Mouse (Mus musculus) left cerebral cortex, postnatal 36 days (tissue): Measurements from ENCODE around the gene Icam5. TPM values are rescaled to one million over a fixed set of nuclear protein-coding genes. Genes with fewer than 3 reads are reported as not detected.
"Not testable (repeated sequence)": the region's sequence is repeated elsewhere in the genome, so short reads cannot be mapped to it uniquely, and the experiment has no call there.

Experiments
- DNase-seq, 2 experiments: peaks; one replicate each; pipeline ENCODE4 v3.0.0; 2021 to 2022; ENCODE audit warnings: low spot score in 2 of 2, mixed read lengths in 1 of 2
- intact Hi-C: fragments of 180-260 bp; cut with DNase I; formaldehyde crosslinking; loops from one replicate; pipeline ENCODE4 v1.15.1; 2025
- total RNA-seq, 2 experiments: library from RNA; stranded (reverse); gene quantifications; 2 replicates each; pipeline ENCODE4 v1.2.3; 2021

Gene Icam5
- total RNA-seq, 2 experiments from 2014 or later = 235 to 249 TPM

GRCm38 (mm10) chr9:21010939-21011541, 20.8 kb upstream of the Icam5 start:
- intact Hi-C loops = not testable (repeated sequence)

DNA sequence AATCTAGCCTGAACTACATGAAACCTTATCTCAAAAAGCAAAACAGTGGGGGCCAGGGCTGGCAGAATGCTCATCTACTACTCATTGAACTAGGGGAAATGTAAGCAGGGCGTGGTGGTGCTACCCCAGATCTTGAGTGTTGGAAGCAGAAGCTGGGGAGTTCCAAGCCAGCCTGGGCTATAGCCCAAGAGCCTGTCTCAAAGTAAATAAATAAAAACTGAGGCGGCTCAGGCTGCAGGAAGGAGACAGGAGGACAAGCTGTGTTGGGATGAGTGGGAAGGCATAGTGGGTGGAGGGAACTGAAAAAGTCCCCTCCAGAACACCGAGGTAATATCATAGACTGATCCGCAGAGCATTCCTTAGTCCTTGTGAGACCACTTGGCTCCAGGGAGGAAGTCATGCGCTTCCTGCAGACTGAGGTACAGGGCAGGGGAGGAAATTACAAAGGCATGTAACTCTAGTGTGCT, 20.0 kb upstream of the Icam5 start:
- intact Hi-C loops = no loop called here
- peak; percentile 22 to 31 for DNase-seq

More at GRCm38 (mm10) chr9:21010939-21011541, 20.8 kb upstream of the Icam5 start:
- DNase-seq = not testable (repeated sequence)

DNA sequence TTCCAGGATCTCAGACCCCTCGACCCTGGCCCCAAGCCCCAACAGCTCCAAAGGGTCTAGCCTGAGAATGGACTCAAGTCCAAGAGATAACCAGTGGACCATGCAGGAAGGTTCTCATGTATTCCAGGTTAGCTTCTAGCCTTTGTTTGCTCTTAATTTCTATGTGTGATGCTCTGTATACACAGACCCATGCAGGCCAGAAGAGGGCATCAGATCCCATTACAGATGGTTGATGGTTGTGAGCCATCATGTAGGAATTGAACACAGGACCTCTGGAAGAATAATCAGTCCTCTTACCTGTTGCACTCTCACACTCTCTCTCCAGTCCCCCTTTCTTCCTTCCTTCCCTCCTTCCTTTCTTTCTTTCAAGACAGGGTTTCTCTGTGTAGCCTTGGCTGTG, 19.5 kb upstream of the Icam5 start:
- no peak for DNase-seq
- intact Hi-C loops = no loop called here

- intact Hi-C loops = no loop called here
- peak; percentile 36 to 37 for DNase-seq
Observed at GRCm38 (mm10) chr9:21014691-21015570, 16.9 kb upstream of the Icam5 start.

GRCm38 (mm10) chr9:21015571-21016130, 16.2 kb upstream of the Icam5 start, which contains the start of gene Icam1:
Gene Icam1 (plus strand): TSS chr9:21015985.
- DNase-seq = peak in 1 of 2 experiments; percentile 27
- intact Hi-C loops = no loop called here

DNA sequence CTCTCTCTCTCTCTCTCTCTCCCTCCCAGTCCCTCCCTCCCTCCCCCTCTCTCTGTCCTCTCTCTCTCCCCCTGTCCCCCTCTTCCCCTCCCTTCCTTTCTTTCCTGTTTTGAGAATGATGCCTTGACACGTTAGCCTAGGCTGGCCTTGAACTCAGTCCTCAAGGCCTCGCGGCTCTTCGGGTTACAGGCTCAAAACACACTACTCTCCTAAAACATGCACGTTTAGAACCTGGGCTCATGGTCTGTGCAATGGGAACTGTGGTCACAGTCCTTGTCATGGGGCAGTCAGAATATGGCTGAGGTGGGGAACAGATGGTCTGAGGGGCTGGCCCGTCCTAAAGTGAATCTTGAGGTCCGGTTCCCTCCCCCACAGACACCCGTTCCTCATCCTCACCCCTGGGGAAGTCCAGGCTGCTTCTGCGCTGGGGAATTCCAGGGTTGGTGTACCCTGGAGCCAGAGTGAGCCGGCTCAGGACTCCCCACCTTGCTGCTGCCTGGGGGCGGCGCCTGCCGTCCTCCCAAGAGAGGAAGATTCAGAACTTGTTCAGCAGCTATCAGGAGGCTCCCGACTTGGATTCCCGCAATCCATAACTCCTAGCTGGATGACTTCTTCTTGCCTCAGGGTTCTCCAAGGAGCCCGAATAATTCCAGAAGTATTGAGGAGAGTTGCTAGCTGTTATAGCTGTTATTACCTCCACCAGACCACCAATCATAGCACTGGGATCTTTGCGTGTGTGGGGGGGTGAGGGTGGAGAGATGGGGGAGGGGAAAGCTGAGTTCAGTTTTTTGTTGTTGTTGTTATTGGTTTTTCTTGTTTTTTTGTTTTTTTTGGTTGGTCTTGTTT, 15.3 kb upstream of the Icam5 start:
- no peak for DNase-seq
- intact Hi-C loops = no loop called here

DNA sequence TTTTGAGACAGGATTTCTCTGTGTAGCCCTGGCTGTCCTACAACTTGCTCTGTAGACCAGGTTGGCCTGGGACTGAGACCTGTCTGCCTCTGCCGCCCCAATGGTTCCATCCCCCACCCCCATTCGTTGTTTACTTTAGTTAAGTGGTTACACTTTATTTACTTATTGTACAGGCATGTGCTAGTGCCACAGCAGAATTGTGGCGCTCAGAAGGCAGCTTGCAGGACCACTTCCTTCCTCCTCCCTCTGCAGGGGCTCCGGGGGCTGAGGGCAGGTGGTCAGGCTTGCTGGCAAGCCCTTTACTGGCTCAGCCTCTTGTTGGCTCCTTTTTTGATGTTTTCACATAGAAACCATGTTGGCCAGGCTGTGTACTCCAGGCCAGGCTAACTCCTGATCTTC, 14.7 kb upstream of the Icam5 start:
- intact Hi-C loops = no loop called here
- DNase-seq = no peak

DNA sequence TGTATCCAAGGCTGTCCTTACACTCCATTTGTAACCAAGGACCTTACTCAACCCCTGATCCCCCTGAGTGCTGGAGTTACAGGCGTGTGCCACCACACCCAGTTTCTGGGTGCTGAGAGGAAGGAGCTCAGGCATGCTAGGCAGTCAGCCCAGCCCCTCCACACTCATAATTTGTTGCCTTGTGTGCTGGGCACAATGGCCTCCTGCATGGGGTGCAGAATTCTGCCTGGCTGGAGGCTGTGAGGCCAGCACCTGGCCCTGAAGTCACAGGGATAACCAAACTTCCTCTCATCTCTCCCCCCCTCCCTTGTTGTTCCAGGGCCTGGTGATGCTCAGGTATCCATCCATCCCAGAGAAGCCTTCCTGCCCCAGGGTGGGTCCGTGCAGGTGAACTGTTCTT, 13.3 kb upstream of the Icam5 start:
- intact Hi-C loops = no loop called here
- DNase-seq = no peak

- DNase-seq = no peak
- intact Hi-C loops = no loop called here
Observed at GRCm38 (mm10) chr9:21021363-21021762, 10.5 kb upstream of the Icam5 start.

DNA sequence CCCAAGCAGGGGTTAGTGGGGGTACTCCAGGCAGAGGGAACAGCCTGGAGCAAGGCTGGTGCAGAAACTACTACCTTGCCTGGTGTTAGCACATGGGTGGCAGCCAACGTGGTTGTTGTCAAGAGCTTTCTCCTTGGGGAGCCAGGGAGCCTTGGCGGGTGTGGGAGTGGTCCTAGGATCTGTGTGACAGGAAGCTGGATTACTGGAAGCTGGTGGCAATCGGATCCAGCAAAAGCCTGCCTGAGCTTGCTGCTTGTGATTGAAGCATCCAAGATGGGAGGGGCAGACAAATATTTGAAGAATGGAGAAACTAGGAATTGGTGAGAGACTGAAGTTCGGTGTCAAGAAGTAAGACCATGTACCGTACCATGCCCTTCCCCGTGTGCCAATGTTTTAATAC, 9.6 kb upstream of the Icam5 start:
- no peak for DNase-seq
- intact Hi-C loops = no loop called here

DNA sequence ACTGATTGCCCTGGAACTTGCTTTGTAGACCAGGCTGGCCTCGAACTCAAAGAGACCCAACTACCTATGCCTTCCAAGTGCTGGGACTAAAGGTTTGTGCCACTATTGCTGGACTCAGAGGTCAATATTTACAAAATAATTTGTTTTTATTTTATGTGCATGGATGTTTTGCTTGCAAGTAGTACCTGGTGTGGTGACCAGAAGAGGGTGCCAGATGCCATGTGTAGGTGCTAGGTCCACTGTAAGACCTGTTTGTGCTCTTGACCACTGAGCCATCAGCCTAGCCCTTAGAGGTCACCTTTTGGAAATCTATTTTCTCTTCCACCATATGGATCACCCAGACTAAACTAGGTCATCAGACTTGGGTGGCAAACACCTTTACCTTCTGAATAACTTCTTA, 9.1 kb upstream of the Icam5 start:
- no peak for DNase-seq
- intact Hi-C loops = no loop called here

GRCm38 (mm10) chr9:21025258-21025810, 6.5 kb upstream of the Icam5 start:
- intact Hi-C loops = no loop called here
- DNase-seq = no peak

- intact Hi-C loops = no loop called here
- DNase-seq = no peak
Observed at GRCm38 (mm10) chr9:21026849-21027248, 5.0 kb upstream of the Icam5 start.

DNA sequence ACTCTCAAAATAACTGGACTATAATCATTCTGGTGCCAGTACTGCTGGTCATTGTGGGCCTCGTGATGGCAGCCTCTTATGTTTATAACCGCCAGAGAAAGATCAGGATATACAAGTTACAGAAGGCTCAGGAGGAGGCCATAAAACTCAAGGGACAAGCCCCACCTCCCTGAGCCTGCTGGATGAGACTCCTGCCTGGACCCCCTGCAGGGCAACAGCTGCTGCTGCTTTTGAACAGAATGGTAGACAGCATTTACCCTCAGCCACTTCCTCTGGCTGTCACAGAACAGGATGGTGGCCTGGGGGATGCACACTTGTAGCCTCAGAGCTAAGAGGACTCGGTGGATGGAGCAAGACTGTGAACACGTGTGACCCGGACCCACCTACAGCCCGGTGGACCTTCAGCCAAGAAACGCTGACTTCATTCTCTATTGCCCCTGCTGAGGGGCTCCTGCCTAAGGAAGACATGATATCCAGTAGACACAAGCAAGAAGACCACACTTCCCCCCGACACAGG, 4.0 kb upstream of the Icam5 start:
- intact Hi-C loops = no loop called here
- DNase-seq = no peak

- intact Hi-C loops = no loop called here
Observed at GRCm38 (mm10) chr9:21028560-21029110, 3.2 kb upstream of the Icam5 start.

GRCm38 (mm10) chr9:21029291-21030054, 2.4 kb upstream of the Icam5 start, which contains the start of gene Icam4:
Gene Icam4 (plus strand): TSS chr9:21029373.
- intact Hi-C loops = loop anchor here (5.0 kb wide), 1 partner anchor 103 kb away; the partner anchor contains the start of gene Tyk2
- DNase-seq = peak; percentile 64 to 71

More at GRCm38 (mm10) chr9:21028560-21029110, 3.2 kb upstream of the Icam5 start:
- no peak for DNase-seq

- no peak for DNase-seq
Observed at GRCm38 (mm10) chr9:21030055-21030600, 1.7 kb upstream of the Icam5 start.

More at GRCm38 (mm10) chr9:21030055-21030600, 1.7 kb upstream of the Icam5 start:
- intact Hi-C loops = loop anchor here (5.0 kb wide), 1 partner anchor 102 kb away; the partner anchor contains the start of gene Tyk2
